Mouse (Mus musculus): ENCODE data around the gene Snx14.

DNA sequence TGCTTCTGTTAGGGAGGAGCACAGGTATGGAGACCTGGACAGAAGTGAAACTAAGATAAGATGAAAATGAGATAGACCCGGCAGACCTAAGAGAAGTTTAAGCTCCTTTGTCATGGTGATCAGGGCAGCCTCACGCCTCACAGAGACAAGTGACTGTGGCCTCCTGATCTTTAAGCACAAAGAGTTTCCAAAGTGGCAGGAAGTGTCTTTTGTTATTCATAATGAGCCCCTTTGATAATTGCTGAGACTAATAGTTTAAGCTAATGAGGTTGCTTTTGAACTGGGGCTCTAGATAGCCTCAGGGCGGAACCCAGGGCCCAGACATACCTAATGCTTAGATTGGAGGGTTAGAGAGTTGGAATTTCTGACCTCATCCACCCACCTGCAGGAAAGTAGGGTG lies 106.3 kb downstream of the Snx14 start:
- TF ChIP-seq CTCF (IDR thresholded peaks at IDR 0.05; ENCODE audit: control insufficient read depth, insufficient read depth, insufficient replicate concordance, low read depth, low read length) = no peak
- TF ChIP-seq POLR2A (IDR thresholded peaks at IDR 0.05; ENCODE audit: control insufficient read depth, low read depth, low read length) = no peak

Measured in testis, adult 2 months (tissue).